Mouse (Mus musculus) embryo, embryonic 10 days (tissue): ENCODE measurements at regions not wholly inside any gene's neighbourhood (a gene's known extent, or its start where the extent isn't known, plus 50 kb on each side); places are given as distances from the start of the nearest gene placed in this dataset.

Experiments
- DNase-seq: peaks from one replicate; pipeline ENCODE4 v3.0.0-alpha.2; 2015; ENCODE audit warnings: low spot score

DNA sequence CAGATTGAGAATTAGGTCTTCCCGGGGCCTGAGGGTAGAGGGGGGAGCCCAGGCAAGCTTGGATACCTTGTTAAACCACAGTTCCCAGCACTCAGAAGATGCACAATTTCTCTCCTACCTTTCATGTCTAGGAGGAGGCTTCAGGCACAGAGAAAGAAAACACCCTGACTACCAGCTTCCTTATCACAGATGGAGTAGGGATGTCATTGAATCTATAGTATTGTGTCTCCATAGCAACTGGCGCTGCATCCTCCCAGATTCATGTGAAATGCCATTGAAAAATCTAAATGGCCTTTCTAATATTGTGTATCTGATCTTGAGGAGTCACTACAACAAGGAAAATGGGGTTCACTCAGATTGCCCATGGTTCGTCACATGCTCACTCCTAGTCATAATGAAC lies 88.8 kb upstream of the Zkscan2 start:
- no peak for DNase-seq

DNA sequence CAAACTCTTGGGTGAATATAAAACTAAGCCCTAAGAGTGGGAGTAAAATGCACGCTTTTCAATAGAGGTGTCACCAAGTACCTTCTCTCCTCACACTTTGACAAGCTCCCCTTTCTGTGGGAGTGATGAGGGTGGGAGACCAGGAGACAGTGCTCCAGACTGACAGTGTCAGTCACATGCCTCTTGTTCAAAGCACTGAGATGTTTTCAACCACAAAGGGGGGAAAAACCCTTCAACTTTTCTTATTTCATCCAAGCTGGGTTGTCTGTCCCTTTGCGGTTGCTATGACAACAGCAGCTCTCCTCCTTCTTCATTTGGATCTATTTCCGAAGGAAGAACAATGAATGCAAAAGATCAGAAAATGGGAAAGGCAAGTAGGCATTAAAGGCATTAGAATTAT lies 73.5 kb upstream of the Zkscan2 start:
- DNase-seq = no peak

DNA sequence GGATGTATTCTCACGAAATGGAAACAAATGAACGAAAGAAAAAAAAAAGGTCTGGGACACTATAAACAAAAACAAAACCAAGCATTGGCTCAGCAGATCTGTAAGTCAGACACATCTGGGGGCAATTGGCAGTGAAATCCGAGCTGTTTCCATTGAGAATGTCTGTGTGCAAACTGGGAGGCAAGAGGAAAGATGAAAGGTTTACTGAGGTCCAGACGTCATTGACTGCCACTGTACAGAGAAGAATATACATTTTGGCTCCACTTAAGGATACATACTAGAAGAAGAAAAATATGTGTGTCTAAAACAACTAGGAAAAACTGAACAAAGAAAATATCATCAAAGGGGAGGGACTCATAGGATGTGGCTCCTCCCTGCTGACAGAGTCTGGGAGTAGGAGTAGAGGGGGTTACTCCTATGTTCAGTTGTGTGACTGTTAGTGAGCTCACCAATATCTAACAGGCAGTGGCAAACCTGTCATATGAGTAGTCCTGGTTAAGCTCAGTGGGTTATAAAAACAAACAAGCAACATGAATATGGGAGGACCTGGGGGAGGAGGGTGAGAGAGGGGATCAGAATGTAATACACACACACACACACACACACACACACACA lies 72.2 kb upstream of the Zkscan2 start:
- peak; percentile 71 for DNase-seq

DNA sequence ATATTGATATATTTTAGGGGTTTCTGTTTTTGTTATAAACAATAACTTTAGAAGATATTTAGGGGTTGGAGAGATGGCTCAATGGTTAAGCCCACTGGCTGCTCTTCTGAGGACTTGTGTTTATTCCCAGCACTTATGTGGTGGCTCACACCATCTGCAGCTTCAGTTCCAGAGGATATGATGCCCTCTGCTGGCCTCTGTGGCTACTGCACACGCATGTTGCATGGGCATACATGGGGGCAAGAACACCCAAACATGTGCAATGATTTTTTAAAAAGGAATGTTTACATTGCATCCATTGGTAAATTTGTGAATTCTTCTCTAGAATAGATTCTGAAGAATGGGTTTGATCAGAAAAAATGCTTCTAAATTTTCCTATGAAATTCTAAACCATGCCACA lies 66.0 kb upstream of the Zkscan2 start:
- peak; percentile 19 for DNase-seq

DNA sequence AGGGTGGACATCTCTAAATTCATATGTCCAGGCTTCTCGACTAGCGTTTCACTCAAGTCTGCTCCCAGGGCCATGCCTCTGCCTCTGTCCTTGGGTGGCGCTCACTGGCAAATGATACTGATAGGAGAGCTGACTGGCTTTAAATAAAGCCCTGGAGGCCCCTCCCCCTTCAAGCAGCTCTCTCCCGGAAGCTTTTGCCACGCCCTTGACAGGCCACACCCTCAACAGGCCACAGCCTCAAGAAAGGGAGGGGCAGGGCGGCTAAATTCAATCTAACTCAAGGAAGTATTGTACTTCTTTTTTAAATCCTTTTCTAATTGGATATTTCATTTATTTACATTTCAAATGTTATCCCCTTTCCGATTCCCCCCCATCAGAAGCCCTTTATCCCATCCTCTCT lies 59.3 kb upstream of the Zkscan2 start:
- DNase-seq = no peak
